Mouse (Mus musculus) embryonic stem cell, embryonic (primary cell): ENCODE data around the gene Ugt1a10.

Source experiments
- CTCF ChIA-PET, 4 experiments: fragments of 300-600 bp in 2 of 4; fragments of 350-600 bp in 2 of 4; sonication (Branson Sonifier 250); formaldehyde crosslinking; loops; one replicate each; lab custom pipeline; 2022; ENCODE audit warnings: inconsistent platforms in 2 of 4; lab: Charles Lee
- POLR2A ChIA-PET, 4 experiments: fragments of 300-600 bp in 2 of 4; fragments of 350-600 bp in 2 of 4; sonication (Branson Sonifier 250); formaldehyde crosslinking; loops; one replicate each; lab custom pipeline; 2022; ENCODE audit warnings: antibody characterized with exemption in 4 of 4, inconsistent platforms in 1 of 4; lab: Charles Lee

Gene Ugt1a10

DNA sequence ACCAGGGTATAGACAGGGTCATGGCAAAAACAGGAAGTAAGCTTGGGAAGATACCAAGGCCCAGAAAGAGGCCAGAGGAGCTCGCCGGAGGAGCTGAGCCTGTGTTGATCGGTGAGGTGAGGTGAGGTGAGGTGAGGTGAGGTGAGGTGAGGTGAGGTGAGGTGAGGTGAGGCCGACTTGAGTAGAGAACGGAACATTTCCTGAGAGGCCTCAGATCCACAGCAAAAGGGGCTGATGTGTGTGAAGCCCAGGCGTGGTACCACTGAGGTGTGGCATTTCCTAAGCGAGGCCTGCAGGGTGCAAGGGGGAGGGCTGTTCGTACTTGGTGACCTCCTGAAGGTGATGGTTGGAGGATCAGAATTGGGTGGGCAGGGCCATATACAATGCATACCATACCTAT is 197.9 kb downstream of the Ugt1a10 start:
- POLR2A ChIA-PET, result interaction anchor here in 2 of 4 experiments (0.6 to 15.1 kb wide), 10 partner anchors 9 to 34 kb away, joined by 3 to 143 read pairs (median 4); partner anchors contain the start of genes Hjurp (in 1 of the 2) and Trpm8 (in 1 of the 2)
- CTCF ChIA-PET, result interaction anchor here (0.8 to 2.2 kb wide), 7 partner anchors 24 to 48 kb away, joined by 3 to 7 read pairs (median 4); partner anchors contain the start of genes Trpm8 (in 2 of the 4) and Hjurp (in 1 of the 4)

DNA sequence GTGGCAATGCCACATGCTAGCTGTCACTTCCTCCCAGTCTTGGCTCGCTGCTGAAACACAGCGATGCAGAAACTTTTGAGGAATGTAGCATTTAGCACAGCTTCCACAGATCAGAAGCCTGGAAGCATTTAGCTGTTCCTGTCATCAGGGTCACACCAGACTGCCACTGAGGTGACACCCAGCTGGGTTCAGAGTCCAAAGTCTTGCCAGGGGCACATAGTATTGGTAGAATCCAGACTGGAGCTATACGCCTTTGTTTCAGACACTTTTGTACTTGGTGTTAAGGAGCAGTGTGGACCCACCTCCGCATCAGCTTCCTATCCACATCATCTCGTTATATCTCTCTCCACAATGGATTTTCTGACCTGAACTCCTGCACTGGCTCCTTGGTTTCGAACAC is 198.4 kb downstream of the Ugt1a10 start:
- POLR2A ChIA-PET, result interaction anchor here in 2 of 4 experiments (0.8 to 15.1 kb wide), 11 partner anchors 8 to 34 kb away, joined by 3 to 143 read pairs (median 3); partner anchors contain the start of genes Hjurp (in 1 of the 2) and Trpm8 (in 1 of the 2)

DNA sequence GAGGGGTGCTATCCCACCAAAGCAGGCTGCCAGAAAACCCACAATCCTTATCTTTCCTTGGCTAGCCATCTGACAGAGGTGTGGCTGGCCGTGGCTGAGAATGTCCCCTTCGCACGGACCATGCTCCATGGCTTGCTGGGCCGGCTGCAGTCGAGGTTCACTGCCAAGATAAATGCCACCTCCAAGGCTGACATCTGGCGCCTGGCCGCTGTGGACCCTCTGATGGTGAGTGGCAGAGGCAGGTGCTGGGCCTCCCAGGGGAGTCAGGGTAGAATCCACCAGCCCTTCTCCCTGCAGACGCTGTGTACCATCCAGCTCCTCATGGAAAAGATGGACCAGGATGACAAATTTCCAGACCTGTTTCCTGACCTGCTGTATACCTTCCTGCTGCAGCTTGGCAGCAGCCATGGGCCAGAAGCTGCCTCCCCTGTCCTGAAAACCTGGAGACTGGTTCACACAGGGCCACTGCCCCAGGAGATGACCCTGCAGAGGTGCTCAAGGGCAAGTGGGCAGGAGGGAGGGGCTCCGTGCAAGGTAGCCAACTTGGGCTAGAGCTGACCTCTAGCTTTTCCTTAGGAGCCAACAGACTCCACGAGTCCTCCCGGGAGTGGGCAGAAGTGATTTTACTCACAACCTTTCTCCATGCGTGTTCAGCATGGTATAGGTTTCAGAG is 199.7 kb downstream of the Ugt1a10 start:
- CTCF ChIA-PET, result interaction anchor here in 2 of 4 experiments (0.6 to 1.0 kb wide), 2 partner anchors 35 kb away, joined by 3 to 5 read pairs; no protein-coding TSS in a partner anchor
- POLR2A ChIA-PET, result interaction anchor here in 2 of 4 experiments (0.9 to 15.1 kb wide), 7 partner anchors 10 to 20 kb away, joined by 3 to 203 read pairs (median 4); partner anchors contain the start of genes Hjurp (in 2 of the 2) and Trpm8 (in 2 of the 2)

More for the DNA sequence above, 198.4 kb downstream of the Ugt1a10 start:
- CTCF ChIA-PET, result interaction anchor here (0.5 to 2.2 kb wide), 7 partner anchors 24 to 48 kb away, joined by 3 to 7 read pairs (median 4); partner anchors contain the start of genes Trpm8 (in 2 of the 4) and Hjurp (in 1 of the 4)

DNA sequence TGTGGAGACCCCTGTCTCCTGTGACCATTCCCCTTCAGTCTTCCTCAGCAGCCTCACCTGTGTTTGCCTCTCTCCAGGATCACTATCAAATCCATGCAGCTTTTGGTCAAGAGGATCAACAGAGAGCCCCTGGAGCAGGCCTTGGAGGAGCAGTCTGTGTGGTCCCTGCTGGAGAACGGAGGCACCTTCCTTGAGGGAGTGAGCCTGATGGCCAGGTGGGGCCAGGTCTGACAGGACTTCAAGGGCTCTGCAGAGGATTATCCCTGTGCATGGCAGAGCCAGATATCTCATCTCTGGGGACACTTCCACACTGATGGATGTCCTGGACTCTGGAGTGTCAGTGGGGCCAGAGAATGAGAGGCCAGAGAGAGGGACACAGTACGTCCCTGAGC is 200.3 kb downstream of the Ugt1a10 start:
- ChIA-PET CTCF (interaction anchor here in 3 of 4 experiments (0.6 to 3.1 kb wide), 5 partner anchors 30 to 35 kb away, joined by 3 to 17 read pairs (median 5); no protein-coding TSS in a partner anchor), POLR2A (interaction anchor here in 2 of 4 experiments (0.9 to 15.1 kb wide), 4 partner anchors 10 to 19 kb away, joined by 3 to 203 read pairs (median 131); partner anchors contain the start of genes Hjurp (in 2 of the 2) and Trpm8 (in 2 of the 2))

DNA sequence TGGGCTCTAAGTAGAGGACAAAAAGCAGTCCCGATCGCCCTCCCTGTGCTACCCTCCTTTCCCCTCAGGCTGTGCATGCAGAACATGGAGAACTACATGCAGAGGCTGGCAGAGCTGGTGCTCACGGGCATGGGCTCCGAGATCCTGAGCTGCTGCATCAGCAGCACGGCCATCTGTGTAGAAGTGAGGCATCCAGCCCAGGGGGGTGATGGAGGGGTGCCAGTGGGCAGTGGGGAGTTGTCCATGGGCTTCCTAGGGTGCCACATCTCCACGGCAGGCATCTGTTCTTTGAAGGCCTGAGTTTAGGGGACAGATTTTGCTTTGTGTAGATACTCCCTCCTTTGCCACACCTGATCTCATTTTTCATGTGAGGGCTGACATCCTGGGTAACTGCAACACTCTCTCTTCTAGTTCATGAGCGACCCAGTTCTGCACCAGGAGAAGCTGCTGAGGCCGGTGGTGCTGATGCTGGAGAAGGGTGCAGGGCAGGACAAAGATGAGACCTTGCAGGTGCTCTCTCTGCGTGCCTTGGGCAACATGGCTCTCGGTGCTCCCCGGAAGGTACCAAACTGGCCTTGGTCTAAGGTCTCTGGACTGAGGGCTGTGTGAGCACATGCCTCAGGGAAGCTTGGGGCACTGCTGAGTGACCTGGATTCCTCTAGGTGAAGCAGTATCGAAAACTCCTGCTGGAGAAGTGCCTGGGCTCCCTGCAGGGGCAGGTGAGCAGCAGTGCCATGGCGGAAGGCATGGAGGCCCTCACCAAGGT is 201.0 kb downstream of the Ugt1a10 start:
- CTCF ChIA-PET, result interaction anchor here (0.6 to 3.1 kb wide), 9 partner anchors 9 to 35 kb away, joined by 3 to 17 read pairs (median 5); partner anchors contain the start of genes Hjurp (in 2 of the 4) and Trpm8 (in 2 of the 4)

DNA sequence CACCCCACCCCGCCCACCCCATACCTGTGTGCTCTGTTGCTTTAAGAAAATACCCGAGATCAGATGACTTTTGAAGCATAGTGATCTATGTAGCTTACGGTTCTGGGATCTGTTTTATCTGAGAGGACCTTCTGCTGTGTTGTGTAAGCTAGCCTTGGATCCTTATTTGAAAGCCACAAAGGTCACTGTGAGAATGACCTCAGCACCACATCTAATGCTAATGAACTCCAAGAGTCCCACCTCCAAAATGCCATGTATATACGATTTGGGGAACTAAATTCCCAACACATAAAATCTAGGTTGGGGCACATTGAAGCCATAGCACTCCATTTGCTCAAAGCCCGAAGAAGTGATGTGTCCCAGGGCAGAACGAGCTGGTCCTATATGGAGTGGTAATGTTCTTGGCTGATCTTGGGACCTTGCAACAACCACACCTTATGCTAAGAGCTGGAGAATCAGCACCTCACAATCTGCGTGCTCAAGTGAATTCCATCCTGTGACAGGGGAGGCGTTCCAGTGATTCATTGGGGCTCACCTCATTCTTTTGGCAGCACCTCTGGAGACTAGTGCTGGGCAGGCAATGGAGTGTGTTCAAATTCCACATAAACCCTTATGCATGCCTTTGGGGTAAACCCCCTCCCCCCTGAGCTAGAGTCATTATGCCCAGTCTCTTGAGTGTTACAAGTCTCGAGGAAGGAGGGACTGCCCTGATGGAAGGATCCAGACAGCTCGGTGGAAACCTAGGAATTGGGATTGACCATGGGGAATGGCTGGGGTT is 201.9 kb downstream of the Ugt1a10 start:
- POLR2A ChIA-PET, result interaction anchor here (0.5 to 15.1 kb wide), 22 partner anchors 8 to 323 kb away, joined by 3 to 203 read pairs (median 4); partner anchors contain the start of genes Hjurp (in 2 of the 4) and Trpm8 (in 2 of the 4)
- CTCF ChIA-PET, result interaction anchor here (0.6 to 3.1 kb wide), 11 partner anchors 8 to 619 kb away, joined by 3 to 17 read pairs (median 5); partner anchors contain the start of genes Hjurp (in 3 of the 4) and Trpm8 (in 3 of the 4)

More for the DNA sequence above, 201.0 kb downstream of the Ugt1a10 start:
- POLR2A ChIA-PET, result interaction anchor here (0.5 to 15.1 kb wide), 20 partner anchors 7 to 324 kb away, joined by 3 to 203 read pairs (median 4); partner anchors contain the start of genes Hjurp (in 2 of the 4) and Trpm8 (in 2 of the 4)

DNA sequence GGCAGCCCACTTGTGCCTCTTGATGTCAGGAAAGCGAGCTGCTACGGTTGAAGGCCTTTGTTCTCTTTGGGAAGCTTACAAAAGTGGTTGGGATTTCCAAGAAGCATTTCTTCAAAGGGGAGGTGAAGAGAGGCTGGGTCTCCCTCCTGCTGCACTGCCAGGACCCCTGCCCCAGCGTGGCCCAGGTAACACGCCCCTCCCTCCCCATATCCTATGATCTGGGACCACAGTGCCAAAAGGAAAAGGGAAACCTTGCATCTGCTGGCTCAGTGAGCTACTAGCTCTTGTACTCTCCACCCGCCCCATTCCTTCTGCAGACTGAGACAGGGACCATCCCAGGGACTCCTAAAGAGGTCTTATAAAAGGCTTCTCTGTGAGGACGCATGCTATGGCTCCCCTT is 202.5 kb downstream of the Ugt1a10 start:
- POLR2A ChIA-PET, result interaction anchor here (0.5 to 15.1 kb wide), 18 partner anchors 8 to 54 kb away, joined by 3 to 203 read pairs (median 4); partner anchors contain the start of genes Hjurp (in 2 of the 4) and Trpm8 (in 2 of the 4)
- CTCF ChIA-PET, result interaction anchor here (0.6 to 3.1 kb wide), 10 partner anchors 20 to 620 kb away, joined by 3 to 17 read pairs (median 8); partner anchors contain the start of genes Hjurp (in 3 of the 4) and Trpm8 (in 3 of the 4)

DNA sequence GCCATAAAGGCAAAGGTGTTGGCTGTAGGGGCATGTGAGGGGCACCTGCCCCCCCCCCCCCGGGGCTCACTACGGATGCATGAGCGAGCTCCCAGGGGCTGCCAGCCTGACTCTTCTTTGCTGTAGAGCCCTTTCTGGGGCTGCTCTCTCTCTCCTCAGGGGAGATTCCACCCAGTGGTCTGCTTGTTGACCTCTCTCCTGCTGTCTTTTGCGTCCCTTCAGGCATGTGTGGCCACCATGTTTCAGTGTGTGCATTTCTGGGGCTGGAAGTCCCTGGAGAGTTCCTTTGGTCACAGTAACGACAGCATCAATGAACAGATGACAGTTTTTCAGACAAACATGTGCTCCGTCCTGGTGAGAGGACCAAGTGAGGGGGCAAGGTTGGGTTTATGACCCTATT is 203.2 kb downstream of the Ugt1a10 start:
- ChIA-PET POLR2A (interaction anchor here in 3 of 4 experiments (0.5 to 15.1 kb wide), 11 partner anchors 7 to 63 kb away, joined by 3 to 203 read pairs (median 4); partner anchors contain the start of genes Hjurp (in 2 of the 3) and Trpm8 (in 2 of the 3)), CTCF (interaction anchor here in 3 of 4 experiments (0.6 to 3.1 kb wide), 8 partner anchors 19 to 208 kb away, joined by 3 to 17 read pairs (median 8); partner anchors contain the start of genes Hjurp (in 2 of the 3) and Trpm8 (in 2 of the 3))

DNA sequence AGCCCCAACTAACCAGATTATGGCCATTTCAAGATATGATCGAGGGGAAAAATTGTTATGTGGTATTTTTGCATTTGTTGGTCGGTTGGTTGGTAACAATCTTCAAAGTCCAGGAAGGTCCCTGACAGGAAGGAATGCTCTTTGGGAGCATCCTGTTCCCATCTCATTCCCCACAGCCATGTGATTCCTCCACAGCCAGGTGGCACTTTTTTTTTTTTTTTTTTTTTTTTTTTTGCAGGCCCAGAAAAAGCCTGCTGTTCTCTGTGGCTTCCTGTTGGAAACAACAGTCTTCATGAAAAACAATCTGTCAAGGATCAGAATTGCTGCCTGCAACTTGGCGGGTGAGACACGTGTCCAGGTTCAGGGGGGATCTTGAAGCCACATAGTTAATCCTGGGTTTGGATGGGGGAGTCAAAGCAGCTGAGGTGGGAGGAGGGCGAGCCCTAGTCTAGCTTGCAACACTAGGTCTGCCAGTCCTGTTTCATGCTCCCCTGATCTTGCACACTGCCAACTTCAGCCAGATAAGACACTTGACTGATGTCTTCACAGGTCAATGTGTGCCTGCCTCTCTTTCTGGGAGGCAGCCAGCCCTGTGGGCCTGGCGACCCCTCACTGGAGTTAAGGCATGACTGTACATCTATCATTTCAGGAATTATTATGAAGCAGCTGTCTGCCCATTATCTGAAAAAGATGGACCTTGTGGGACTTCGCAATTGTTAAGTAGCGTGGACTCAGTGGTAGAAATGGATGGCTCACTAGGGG is 203.9 kb downstream of the Ugt1a10 start:
- POLR2A ChIA-PET, result interaction anchor here in 3 of 4 experiments (0.6 to 15.1 kb wide), 10 partner anchors 10 to 1028 kb away, joined by 3 to 203 read pairs (median 4); partner anchors contain the start of genes Hjurp (in 2 of the 3) and Trpm8 (in 2 of the 3)
- CTCF ChIA-PET, result interaction anchor here in 2 of 4 experiments (0.7 to 1.9 kb wide), 4 partner anchors 9 to 31 kb away, joined by 3 to 21 read pairs (median 5); no protein-coding TSS in a partner anchor

DNA sequence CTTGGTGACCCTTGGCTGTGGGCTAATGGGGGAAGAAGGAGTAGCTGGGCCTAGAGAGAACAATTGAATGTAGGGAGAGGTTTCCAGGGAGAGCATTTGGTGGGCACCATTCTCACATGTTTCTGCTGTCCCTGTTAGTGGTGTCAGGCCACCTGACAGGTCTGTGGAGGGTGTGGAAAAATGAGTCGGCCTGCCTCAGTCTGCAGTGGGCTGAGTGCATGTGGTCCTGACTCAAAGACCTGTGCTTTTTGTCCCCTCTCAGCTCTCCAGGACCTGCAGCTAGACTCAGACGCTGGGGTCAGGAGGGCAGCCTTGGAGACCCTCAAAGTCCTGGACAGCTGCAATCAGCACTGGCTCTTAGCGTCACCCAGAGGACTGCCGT is 204.4 kb downstream of the Ugt1a10 start:
- ChIA-PET CTCF (interaction anchor here in 2 of 4 experiments (0.7 to 1.9 kb wide), 4 partner anchors 9 to 30 kb away, joined by 3 to 21 read pairs (median 5); no protein-coding TSS in a partner anchor), POLR2A (interaction anchor here in 2 of 4 experiments (0.6 to 15.1 kb wide), 7 partner anchors 11 to 1028 kb away, joined by 3 to 203 read pairs (median 4); partner anchors contain the start of genes Hjurp (in 2 of the 2) and Trpm8 (in 2 of the 2))

DNA sequence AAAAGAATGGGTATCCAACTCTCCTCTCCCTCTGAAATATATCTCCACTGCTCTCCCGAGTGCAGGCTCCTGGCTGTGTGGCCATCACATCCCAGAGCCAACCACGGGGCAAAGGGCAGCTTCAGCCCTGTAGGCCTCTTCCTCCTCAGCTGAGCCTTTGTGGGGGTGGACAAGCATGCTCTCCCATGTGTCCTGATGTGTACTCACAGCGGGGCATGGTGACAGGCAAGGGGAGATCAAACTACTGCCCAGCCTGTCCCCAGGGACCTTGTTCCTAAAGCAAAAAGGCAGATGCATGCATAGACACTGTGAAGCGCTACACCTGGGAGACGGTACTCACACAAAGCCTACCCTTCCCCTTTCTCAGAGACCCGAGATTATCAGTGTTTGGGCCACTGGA is 204.9 kb downstream of the Ugt1a10 start:
- ChIA-PET CTCF (interaction anchor here in 1 of 4 experiments (1.9 kb wide), 1 partner anchor 30 kb away, joined by 7 read pairs; no protein-coding TSS in a partner anchor), POLR2A (interaction anchor here in 2 of 4 experiments (1.0 to 15.1 kb wide), 5 partner anchors 11 to 40 kb away, joined by 3 to 203 read pairs (median 4); partner anchors contain the start of genes Hjurp (in 2 of the 2) and Trpm8 (in 2 of the 2))

DNA sequence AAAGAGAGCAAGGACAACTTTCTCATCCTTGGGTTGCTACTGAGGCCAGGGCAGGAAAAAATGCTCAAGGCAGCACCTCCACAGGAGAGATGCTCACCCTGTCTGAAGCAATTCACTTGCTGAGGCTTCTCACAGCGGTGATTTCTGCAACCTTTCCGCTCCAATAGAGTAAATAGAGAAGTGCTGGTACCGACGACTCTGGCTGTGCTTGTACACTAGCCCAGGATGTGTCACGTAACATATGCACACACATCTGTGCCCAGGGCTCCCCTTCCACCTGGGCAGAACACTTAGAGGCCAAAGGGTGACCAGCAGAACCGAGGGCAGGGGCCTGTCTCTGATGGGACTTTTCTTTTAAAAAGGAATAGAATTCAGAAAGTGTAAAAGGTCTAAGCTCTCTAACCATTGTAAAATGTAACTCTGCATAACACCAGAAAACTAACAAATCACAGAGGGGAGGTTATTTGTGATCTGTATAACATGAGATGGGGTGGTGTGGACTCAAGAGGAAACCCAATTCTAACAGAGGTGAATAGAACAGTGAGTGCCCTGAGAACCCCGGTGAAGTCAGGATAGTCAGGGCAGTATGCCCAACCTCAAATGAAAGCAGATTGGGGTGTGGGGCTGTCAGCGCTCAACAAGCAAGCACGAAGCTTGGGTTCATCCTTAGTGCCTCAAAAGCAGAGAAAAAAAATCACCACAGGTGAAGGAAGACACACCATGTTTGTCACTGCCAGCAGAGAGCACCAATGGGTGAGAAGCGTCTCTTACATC is 205.6 kb downstream of the Ugt1a10 start:
- POLR2A ChIA-PET, result interaction anchor here in 2 of 4 experiments (0.7 to 15.1 kb wide), 5 partner anchors 7 to 26 kb away, joined by 3 to 203 read pairs (median 119); partner anchors contain the start of genes Hjurp (in 2 of the 2) and Trpm8 (in 2 of the 2)
- CTCF ChIA-PET, result interaction anchor here in 2 of 4 experiments (1.1 to 1.6 kb wide), 2 partner anchors 17 to 29 kb away, joined by 5 to 6 read pairs; partner anchors contain the start of genes Hjurp (in 1 of the 2) and Trpm8 (in 1 of the 2)

DNA sequence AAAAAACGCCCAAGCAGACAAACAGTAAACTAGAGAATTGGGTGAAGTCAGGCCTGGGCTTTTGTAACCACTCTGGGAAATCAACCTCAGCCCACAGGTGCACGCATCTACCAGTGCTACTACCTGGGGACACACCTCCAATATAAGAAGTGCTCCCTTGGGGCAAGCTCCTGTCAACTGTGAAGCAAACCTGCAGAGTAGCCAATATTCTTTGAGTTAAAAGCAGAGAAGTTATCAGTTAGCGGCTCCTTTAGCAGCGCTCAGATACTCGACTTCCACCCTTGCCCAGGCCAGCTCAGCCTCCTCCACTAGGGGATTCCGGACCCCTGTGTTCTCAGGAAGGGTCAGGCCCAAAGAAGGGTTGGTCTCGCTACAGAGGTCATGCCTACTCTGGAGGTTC is 206.5 kb downstream of the Ugt1a10 start:
- POLR2A ChIA-PET, result interaction anchor here in 3 of 4 experiments (0.7 to 15.1 kb wide), 7 partner anchors 8 to 313 kb away, joined by 3 to 203 read pairs (median 4); partner anchors contain the start of genes Hjurp (in 2 of the 3) and Trpm8 (in 2 of the 3)
- CTCF ChIA-PET, result interaction anchor here in 2 of 4 experiments (0.9 to 5.4 kb wide), 5 partner anchors 13 to 28 kb away, joined by 3 to 29 read pairs (median 5); partner anchors contain the start of genes Hjurp (in 2 of the 2) and Trpm8 (in 2 of the 2)

DNA sequence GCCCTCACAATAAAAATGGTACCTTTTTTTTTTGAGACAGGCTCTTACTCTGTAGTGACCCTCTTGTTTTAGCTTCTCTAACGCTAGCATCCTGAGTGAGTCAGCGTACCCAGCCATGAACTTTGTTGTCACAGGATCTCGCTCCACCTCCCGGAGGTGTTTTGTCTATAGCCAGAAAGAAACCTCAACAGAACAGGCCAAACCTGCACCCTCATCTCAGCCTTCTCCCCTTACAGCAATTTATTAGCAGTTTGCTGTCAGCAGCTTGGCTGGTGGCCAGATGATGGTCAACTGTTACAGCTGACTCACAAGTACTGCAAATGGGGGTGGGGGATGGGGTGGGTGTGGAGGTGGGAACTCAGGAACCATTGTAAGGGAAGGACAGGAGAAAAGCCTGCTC is 207.1 kb downstream of the Ugt1a10 start:
- POLR2A ChIA-PET, result interaction anchor here (0.6 to 15.1 kb wide), 9 partner anchors 9 to 314 kb away, joined by 3 to 203 read pairs (median 4); partner anchors contain the start of genes Hjurp (in 3 of the 4) and Trpm8 (in 3 of the 4)
- CTCF ChIA-PET, result interaction anchor here in 2 of 4 experiments (0.9 to 5.4 kb wide), 5 partner anchors 13 to 28 kb away, joined by 3 to 29 read pairs (median 5); partner anchors contain the start of genes Hjurp (in 2 of the 2) and Trpm8 (in 2 of the 2)
